Mouse (Mus musculus): ENCODE measurements at regions not wholly inside any gene's neighbourhood (a gene's known extent, or its start where the extent isn't known, plus 50 kb on each side); places are given as distances from the start of the nearest gene placed in this dataset.

- intact Hi-C loops (cut with DNase I), result no loop called here
- DNase-seq, result no peak
Observed at GRCm38 (mm10) chr6:31081238-31081637, 122.4 kb upstream of the Klf14 start.

GRCm38 (mm10) chr6:31081988-31082387 lies 123.1 kb upstream of the Klf14 start:
- no peak for DNase-seq
- intact Hi-C loops (cut with DNase I), result no loop called here

GRCm38 (mm10) chr6:31082613-31083470 lies 124.0 kb upstream of the Klf14 start:
- intact Hi-C loops (cut with DNase I), result no loop called here
- no peak for DNase-seq

DNA sequence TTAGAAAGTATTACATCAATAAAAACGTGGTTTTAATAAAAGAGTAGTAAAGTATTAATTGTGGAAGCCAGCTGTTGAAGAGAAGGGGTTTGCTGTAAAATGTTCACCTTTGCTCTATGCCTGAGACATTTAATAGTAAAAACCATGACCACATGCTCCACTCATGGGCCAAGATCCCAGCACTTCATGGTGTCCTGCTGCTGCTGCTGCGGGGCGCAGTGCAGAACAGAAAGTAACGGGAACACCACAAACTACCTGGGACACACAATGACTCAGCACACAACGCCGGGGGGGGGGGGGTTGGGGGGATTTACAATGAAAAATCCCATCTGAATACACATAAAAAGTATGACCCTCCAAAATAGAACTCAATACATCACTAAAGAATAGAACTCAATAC lies 124.8 kb upstream of the Klf14 start:
- intact Hi-C loops (cut with DNase I), result no loop called here
- no peak for DNase-seq

DNA sequence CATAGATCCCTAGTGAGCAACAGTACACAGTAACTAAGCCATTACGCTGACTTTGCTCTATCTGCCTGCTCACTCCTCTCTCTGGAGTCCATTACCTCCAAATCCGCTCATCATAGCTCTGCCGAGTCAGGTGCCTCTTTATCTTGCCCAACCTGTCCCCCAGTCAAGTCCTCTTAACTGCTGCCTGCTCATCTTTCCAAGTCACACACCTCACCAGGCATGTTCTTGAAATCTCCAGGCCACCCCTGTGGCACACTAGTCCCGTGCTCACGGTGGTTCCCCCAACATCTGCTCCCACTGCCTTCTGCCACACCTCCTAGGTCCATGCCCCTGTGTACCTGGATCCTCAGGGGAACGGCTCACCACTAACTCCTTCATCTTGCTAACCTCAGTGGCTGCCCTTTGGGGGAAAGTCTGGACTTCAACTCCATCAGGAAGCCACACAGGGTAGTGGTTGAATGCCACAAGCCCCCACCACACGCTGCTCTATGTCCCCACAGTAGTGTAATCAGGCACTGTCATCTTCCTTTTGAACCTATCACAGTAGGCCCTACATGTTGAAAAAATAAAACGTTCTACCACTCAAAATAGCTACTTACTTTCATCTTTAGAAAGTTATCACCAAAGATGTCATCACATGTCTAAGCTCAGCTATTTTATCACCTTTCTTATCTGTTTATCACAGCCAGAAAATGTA lies 126.3 kb upstream of the Klf14 start:
- DNase-seq, result no peak
- intact Hi-C loops (cut with DNase I), result no loop called here

GRCm38 (mm10) chr6:31085760-31086108 lies 126.9 kb upstream of the Klf14 start:
- DNase-seq, result no peak
- intact Hi-C loops (cut with DNase I), result no loop called here

DNA sequence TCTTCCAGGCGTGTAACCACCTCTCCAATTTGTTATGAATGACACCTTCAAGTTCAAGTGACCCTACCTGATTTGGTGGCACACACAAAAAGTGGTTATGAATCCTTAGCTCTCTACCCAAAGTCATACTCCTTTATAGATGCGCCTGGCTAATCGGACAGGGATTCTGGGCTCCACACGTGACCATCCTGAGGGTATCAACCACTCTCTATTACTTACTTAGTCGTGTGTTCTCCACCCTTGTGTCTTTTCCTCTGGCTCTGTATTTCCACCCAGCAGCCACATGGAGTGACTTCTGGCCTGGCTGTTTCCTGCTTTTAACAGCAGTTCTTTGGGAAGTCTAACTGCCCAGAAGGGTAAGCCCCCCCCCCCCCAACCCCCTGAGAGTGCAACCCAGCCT lies 127.4 kb upstream of the Klf14 start:
- DNase-seq, result no peak
- intact Hi-C loops (cut with DNase I), result no loop called here

DNA sequence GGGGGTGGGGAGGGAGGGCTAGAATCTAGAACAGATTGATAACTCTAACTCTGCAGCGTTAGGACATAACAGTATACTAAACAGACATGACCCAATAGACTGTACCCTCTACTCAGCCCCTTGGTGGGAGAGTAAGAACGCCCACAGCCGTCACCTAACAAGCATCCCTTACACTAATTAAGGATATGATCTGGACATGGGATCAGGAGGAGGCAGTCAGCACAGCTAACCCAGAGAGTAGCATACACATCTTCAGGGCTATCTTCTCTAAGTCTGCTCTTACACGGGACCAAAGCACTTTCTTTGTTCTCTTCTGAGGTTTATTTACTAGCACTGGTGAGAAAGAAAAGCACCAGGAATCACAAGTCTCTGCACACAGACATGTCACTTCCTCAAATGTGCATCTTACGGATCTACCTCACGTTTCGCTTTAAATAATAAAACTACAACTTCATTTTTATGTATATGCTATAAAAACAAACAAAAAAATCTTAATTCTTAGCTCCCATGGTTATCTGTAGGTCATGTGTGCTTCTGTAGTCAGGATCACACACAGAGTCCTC lies 128.0 kb upstream of the Klf14 start:
- intact Hi-C loops (cut with DNase I), result no loop called here
- DNase-seq, result no peak

- intact Hi-C loops (cut with DNase I), result no loop called here
- no peak for DNase-seq
Observed at GRCm38 (mm10) chr6:31087511-31087910, 128.6 kb upstream of the Klf14 start.

DNA sequence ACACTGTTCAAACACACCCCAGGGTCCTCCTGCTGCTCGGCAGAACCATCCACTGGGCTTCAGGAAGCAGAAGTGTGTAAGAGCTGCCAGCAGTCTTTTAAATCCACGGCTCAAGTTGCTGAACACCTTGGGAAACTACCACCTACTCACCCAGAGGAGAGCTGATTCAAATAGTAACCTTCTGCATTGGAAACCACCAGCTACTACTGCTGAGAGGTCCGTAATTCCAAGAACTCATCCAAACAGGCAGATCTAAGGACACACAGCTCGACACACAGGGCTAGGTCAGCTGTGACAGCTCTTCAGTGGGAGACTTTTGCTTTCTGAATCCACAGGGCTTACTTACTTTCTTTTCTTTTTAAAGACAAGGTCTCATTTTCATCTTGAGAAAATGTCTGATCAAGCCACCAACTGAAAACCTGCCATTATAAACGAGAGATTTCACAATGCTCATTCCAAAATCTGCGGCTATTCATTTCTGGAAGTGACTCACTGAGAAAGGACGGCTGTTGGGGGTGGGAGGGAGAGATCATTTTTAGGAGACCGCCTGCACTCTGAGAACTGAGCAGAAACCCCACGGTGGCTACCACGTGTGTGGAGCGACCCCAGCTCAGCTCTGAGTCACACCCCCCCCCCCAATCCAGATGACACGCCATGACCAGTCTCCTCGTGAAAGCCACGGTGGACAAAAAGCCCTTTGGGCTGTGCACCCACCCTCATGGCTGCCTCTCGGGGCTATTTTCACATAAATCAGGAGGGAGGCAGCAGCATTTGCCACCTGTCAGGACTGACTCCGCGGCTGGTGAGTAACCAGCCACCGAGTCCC lies 129.5 kb upstream of the Klf14 start:
- no peak for DNase-seq
- intact Hi-C loops (cut with DNase I), result no loop called here

- DNase-seq, result no peak
- intact Hi-C loops (cut with DNase I), result no loop called here
Observed at GRCm38 (mm10) chr6:31088973-31089368, 130.1 kb upstream of the Klf14 start.

- no peak for DNase-seq
- intact Hi-C loops (cut with DNase I), result no loop called here
Observed at GRCm38 (mm10) chr6:31090288-31090687, 131.4 kb upstream of the Klf14 start.

DNA sequence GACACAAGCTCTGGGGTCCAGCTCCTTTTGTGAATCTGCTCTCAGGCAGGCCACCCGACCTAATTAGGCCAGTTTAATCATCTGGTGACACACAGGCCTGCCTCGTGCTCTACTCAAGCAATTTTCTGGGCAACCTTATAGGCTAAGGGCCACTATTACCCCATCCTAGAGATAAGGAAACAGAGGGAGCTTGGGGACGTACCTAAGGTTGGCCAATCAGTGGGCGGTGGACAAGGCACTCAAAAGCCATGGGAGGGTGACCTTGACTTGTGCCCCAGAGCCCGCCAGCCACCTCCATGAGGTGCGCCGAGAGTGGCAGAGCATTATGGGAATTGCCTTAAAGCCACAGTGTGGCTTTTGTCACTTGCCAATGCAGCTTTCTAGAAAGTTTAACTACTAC lies 131.9 kb upstream of the Klf14 start:
- intact Hi-C loops (cut with DNase I), result no loop called here
- no peak for DNase-seq

- DNase-seq, result no peak
- intact Hi-C loops (cut with DNase I), result no loop called here
Observed at GRCm38 (mm10) chr6:31092324-31092723, 133.4 kb upstream of the Klf14 start.

GRCm38 (mm10) chr6:31092760-31093159 lies 133.9 kb upstream of the Klf14 start:
- intact Hi-C loops (cut with DNase I), result no loop called here
- DNase-seq, result peak; percentile 47

- intact Hi-C loops (cut with DNase I), result no loop called here
- DNase-seq, result no peak
Observed at GRCm38 (mm10) chr6:31095943-31096714, 137.3 kb upstream of the Klf14 start.

DNA sequence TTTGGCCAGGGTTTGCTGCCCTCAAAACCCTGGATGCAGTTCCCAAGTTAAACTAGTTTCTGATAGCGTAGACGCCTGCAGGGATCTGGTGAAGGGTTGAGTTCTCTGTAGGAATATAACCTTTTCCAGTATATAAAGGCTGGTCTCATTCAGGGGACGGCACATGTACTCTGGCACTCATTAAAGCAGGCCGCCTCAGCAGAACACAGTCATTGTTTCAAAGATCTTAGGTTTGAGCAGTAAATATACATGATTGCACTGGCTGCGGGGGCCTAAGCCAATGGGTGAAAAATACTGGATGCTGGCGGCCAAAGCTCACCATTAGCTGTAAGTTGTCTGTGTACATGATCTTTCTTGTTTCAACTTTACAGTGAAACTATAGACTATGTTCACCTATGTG lies 137.9 kb upstream of the Klf14 start:
- intact Hi-C loops (cut with DNase I), result no loop called here

DNA sequence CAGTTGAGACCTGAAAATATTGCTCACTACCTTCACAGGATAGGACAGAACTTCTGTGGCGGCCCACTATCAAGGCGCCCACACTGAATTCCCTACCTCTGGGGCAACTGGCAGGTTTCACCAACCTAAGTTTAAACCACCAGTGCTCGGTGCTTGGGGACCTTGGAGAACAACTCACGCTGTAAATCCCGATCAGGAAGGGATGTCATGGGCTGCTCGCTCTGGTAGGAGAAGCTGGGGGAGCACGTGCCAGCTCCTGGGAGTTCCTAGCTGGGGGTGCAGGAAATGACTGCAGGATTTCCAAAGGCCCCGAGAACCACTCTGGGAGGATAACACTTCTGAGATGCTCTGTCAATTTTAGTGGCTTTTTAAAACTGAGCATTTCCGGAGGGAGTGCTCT lies 138.4 kb upstream of the Klf14 start:
- DNase-seq, result no peak
- intact Hi-C loops (cut with DNase I), result no loop called here

More for the DNA sequence above, 137.9 kb upstream of the Klf14 start:
- no peak for DNase-seq

GRCm38 (mm10) chr6:31098106-31098505 lies 139.2 kb upstream of the Klf14 start:
- DNase-seq, result no peak
- intact Hi-C loops (cut with DNase I), result no loop called here

DNA sequence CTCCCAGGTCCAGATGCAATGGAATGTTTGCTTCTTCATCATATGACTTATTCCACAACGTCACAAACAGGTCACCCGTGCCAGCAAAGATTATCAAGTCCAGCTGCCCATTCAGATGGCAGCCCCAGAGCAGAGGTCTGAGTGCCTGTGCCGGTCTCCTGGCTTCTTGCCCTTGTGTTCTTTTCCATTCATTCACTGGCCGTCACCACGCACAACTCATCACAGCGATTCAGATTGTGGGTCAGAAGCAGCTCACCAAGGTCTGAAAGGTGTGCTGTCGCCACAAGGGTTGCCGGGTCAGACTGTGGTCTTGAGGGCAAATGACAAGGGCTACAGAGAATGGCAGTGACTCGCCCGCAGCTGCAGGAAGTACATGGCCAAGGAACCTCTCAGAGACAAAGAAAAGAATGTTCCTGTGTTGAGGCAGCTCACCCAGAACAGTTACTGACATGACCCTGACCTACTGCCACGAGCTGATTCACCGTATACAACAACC lies 141.3 kb upstream of the Klf14 start:
- intact Hi-C loops (cut with DNase I), result no loop called here

More for the DNA sequence above, 141.3 kb upstream of the Klf14 start:
- DNase-seq, result no peak

Measured in left cerebral cortex, postnatal 4 days (tissue).